Mouse (Mus musculus) liver, adult 2 months (tissue): Measurements from ENCODE around the gene Trim21. TPM values are rescaled to one million over a fixed set of nuclear protein-coding genes. Genes with fewer than 3 reads are reported as not detected.

Experiments used
- DNase-seq: peaks from one replicate; pipeline ENCODE4 v3.0.0-alpha.2; 2011; ENCODE audit warnings: low read depth, low spot score; ENCODE audit errors: extremely low read depth
- H3K27ac ChIP-seq: fragments of 200-500 bp; replicated peaks from 2 replicates; pipeline ENCODE4 v1.5.1; 2012; ENCODE audit warnings: low read depth, mild to moderate bottlenecking, control low read depth, inconsistent platforms, low read length; ENCODE audit not compliant: insufficient read depth
- H3K27me3 ChIP-seq: fragments of 200-500 bp; 2 replicates; pipeline ENCODE4 v1.6.1; 2012; ENCODE audit warnings: mild to moderate bottlenecking, moderate library complexity, low read length, inconsistent platforms; ENCODE audit not compliant: control insufficient read depth, insufficient read depth
- H3K36me3 ChIP-seq: fragments of 200-500 bp; 2 replicates; pipeline ENCODE4 v1.6.1; 2012; ENCODE audit warnings: low read length, inconsistent platforms; ENCODE audit not compliant: control insufficient read depth, insufficient read depth
- H3K4me1 ChIP-seq: fragments of 200-500 bp; 2 replicates; pipeline ENCODE4 v1.6.1; 2011; ENCODE audit warnings: low read length; ENCODE audit not compliant: control insufficient read depth, insufficient read depth
- H3K4me3 ChIP-seq: fragments of 200-500 bp; 2 replicates; pipeline ENCODE4 v1.5.1; 2011; ENCODE audit warnings: low read depth, mild to moderate bottlenecking, control low read depth, low read length, moderate library complexity; ENCODE audit not compliant: insufficient read depth
- H3K79me2 ChIP-seq: fragments of 200-500 bp; 2 replicates; pipeline ENCODE4 v1.6.1; 2012; ENCODE audit warnings: inconsistent platforms, mild to moderate bottlenecking, low read length, moderate library complexity; ENCODE audit not compliant: control insufficient read depth, insufficient read depth
- H3K9ac ChIP-seq: fragments of 200-500 bp; 2 replicates; pipeline ENCODE4 v1.6.1; 2012; ENCODE audit warnings: low read depth, mild to moderate bottlenecking, control low read depth, inconsistent platforms, low read length
- CTCF ChIP-seq: fragments of 200-500 bp; IDR thresholded peaks from 2 replicates; pipeline ENCODE4 v1.5.1; 2011; ENCODE audit warnings: low read depth, low read length, control low read depth
- POLR2A ChIP-seq: fragments of 200-500 bp; IDR thresholded peaks from 2 replicates; pipeline ENCODE4 v1.6.1; 2011; ENCODE audit warnings: low read length, control low read depth; ENCODE audit not compliant: insufficient read depth; ENCODE audit errors: extremely low read depth
- WGBS: fragments of 180-500 bp; shearing (Covaris S2); methylation state at CpG from one replicate; pipeline ENCODE4 v1.1.7; 2018; 5-methylcytosine and 5-hydroxymethylcytosine counted together
- polyA plus RNA-seq: library from polyadenylated mRNA; depleted of rRNA; stranded (reverse); fragments of >200 nt; gene quantifications from 2 replicates; pipeline ENCODE4 v1.2.3, GENCODE M21; 2012; rRNA removed
- total RNA-seq: library from RNA; depleted of rRNA; stranded (reverse); fragments of >200 nt; gene quantifications from 2 replicates; pipeline ENCODE4 v1.2.3, GENCODE M21; 2014; rRNA removed

Trim21 gene
- total and polyA plus RNA-seq, 2 experiments = 3.0 to 10.1 TPM

GRCm38 (mm10) chr7:102511927-102512326 is 53.4 kb downstream of the Trim21 start:
- Histone ChIP-seq H3K4me1 (0 out of 2 replicates have a peak, but pooled peaks cover 1% of the 10 kb centered on the region), H3K27ac (no peak overlapping the region), H3K9ac (no peak overlapping the region), H3K27me3 (no peaks in the 10 kb centered on the region), H3K4me3 (no peak overlapping the region), H3K79me2 (no peaks in the 10 kb centered on the region), H3K36me3 (no peaks in the 10 kb centered on the region)
- DNase-seq = no peak
- TF ChIP-seq POLR2A = no peak
- TF ChIP-seq CTCF = no peak
- WGBS = 92% methylated on average over 10 of the region's 10 CpGs

GRCm38 (mm10) chr7:102509726-102510125 is 55.6 kb downstream of the Trim21 start:
- DNase-seq = no peak
- 0 out of 2 replicates have a peak, but pooled peaks cover 1% of the 10 kb centered on the region for H3K4me1 ChIP-seq
- no peak overlapping the region for H3K9ac ChIP-seq
- H3K27ac ChIP-seq = no peak overlapping the region
- WGBS = 87% methylated on average over 7 of the region's 7 CpGs
- no peak overlapping the region for H3K4me3 ChIP-seq
- no peaks in the 10 kb centered on the region for H3K36me3 ChIP-seq
- H3K27me3 ChIP-seq = no peaks in the 10 kb centered on the region
- TF ChIP-seq CTCF (no peak), POLR2A (no peak)
- H3K79me2 ChIP-seq = no peaks in the 10 kb centered on the region

- no peak overlapping the region for H3K4me3 ChIP-seq
- H3K79me2 ChIP-seq = no peaks in the 10 kb centered on the region
- no peak overlapping the region for H3K9ac ChIP-seq
- TF ChIP-seq CTCF (no peak), POLR2A (no peak)
- no peaks in the 10 kb centered on the region for H3K36me3 ChIP-seq
- no peak for DNase-seq
- 84% methylated on average over 6 of the region's 6 CpGs for WGBS
- 0 out of 2 replicates have a peak, but pooled peaks cover 1% of the 10 kb centered on the region for H3K4me1 ChIP-seq
- H3K27me3 ChIP-seq = no peaks in the 10 kb centered on the region
- no peak overlapping the region for H3K27ac ChIP-seq
These were observed 56.6 kb downstream of the Trim21 start for GRCm38 (mm10) chr7:102508666-102509065.

GRCm38 (mm10) chr7:102508066-102508465 is 57.2 kb downstream of the Trim21 start:
- Histone ChIP-seq H3K4me1 (no peaks in the 10 kb centered on the region), H3K4me3 (no peak overlapping the region), H3K9ac (no peak overlapping the region), H3K27me3 (no peaks in the 10 kb centered on the region), H3K36me3 (no peaks in the 10 kb centered on the region), H3K27ac (no peak overlapping the region), H3K79me2 (no peaks in the 10 kb centered on the region)
- TF ChIP-seq POLR2A (no peak), CTCF (no peak)
- WGBS = 89% methylated on average over 9 of the region's 9 CpGs
- no peak for DNase-seq

Other genes starting within 250 kb of the Trim21 start
- gene Rrm1, start 123.8 kb downstream of the Trim21 start, total RNA-seq = 7.9 and 10.4 TPM in 2 replicates
- 2.2 and 2.3 TPM in 2 replicates for gene Rrm1, start 123.8 kb downstream of the Trim21 start, polyA plus RNA-seq
- not detected in 2 replicates for gene Olfr543, start 83.8 kb downstream of the Trim21 start, total RNA-seq
- gene Olfr543, start 83.8 kb downstream of the Trim21 start, polyA plus RNA-seq = not detected in 2 replicates
- gene Olfr544, start 77.2 kb downstream of the Trim21 start, total RNA-seq = not detected in 2 replicates
- not detected in 2 replicates for gene Olfr544, start 77.2 kb downstream of the Trim21 start, polyA plus RNA-seq
- gene Olfr545, start 65.9 kb downstream of the Trim21 start, total RNA-seq = not detected in 2 replicates
- gene Olfr545, start 65.9 kb downstream of the Trim21 start, polyA plus RNA-seq = not detected in 2 replicates
- gene Olfr547, start 30.7 kb downstream of the Trim21 start, total RNA-seq = not detected in 2 replicates
- gene Olfr547, start 30.7 kb downstream of the Trim21 start, polyA plus RNA-seq = not detected in 2 replicates
- not detected in 2 replicates for gene Olfr548-ps1, start 24.6 kb downstream of the Trim21 start, total RNA-seq
- not detected in 2 replicates for gene Olfr548-ps1, start 24.6 kb downstream of the Trim21 start, polyA plus RNA-seq
- gene Olfr549, start 15.6 kb downstream of the Trim21 start, total RNA-seq = not detected in 2 replicates
- gene Olfr549, start 15.6 kb downstream of the Trim21 start, polyA plus RNA-seq = not detected in 2 replicates
- gene Olfr550, start 6.0 kb upstream of the Trim21 start, total RNA-seq = not detected in 2 replicates
- not detected in 2 replicates for gene Olfr550, start 6.0 kb upstream of the Trim21 start, polyA plus RNA-seq
- not detected in 2 replicates for gene Olfr551, start 26.4 kb upstream of the Trim21 start, total RNA-seq
- gene Olfr551, start 26.4 kb upstream of the Trim21 start, polyA plus RNA-seq = not detected in 2 replicates
- gene Olfr552, start 32.3 kb upstream of the Trim21 start, total RNA-seq = not detected in 2 replicates
- gene Olfr552, start 32.3 kb upstream of the Trim21 start, polyA plus RNA-seq = not detected in 2 replicates
- not detected in 2 replicates for gene Olfr553, start 52.7 kb upstream of the Trim21 start, total RNA-seq
- not detected in 2 replicates for gene Olfr553, start 52.7 kb upstream of the Trim21 start, polyA plus RNA-seq
- not detected in 2 replicates for gene Olfr554, start 72.9 kb upstream of the Trim21 start, total RNA-seq
- not detected in 2 replicates for gene Olfr554, start 72.9 kb upstream of the Trim21 start, polyA plus RNA-seq
- not detected in 2 replicates for gene Olfr555, start 93.3 kb upstream of the Trim21 start, total RNA-seq
- not detected in 2 replicates for gene Olfr555, start 93.3 kb upstream of the Trim21 start, polyA plus RNA-seq
- not detected in 2 replicates for gene Olfr556, start 99.4 kb upstream of the Trim21 start, total RNA-seq
- not detected in 2 replicates for gene Olfr556, start 99.4 kb upstream of the Trim21 start, polyA plus RNA-seq
- 2.3 and 3.0 TPM in 2 replicates for gene Trim68, start 121.8 kb upstream of the Trim21 start, total RNA-seq
- gene Trim68, start 121.8 kb upstream of the Trim21 start, polyA plus RNA-seq = 2.7 and 4.7 TPM in 2 replicates
- not detected in 2 replicates for gene Olfr557, start 130.4 kb upstream of the Trim21 start, total RNA-seq
- not detected in 2 replicates for gene Olfr557, start 130.4 kb upstream of the Trim21 start, polyA plus RNA-seq
- 0.07 TPM in 1 of 2 replicates, not detected in the other for gene Olfr558, start 136.7 kb upstream of the Trim21 start, total RNA-seq
- gene Olfr558, start 136.7 kb upstream of the Trim21 start, polyA plus RNA-seq = 0.02 TPM in 2 replicates
- gene Olfr33, start 153.6 kb upstream of the Trim21 start, total RNA-seq = not detected in 2 replicates
- gene Olfr33, start 153.6 kb upstream of the Trim21 start, polyA plus RNA-seq = not detected in 2 replicates
- not detected in 2 replicates for gene Olfr559, start 162.0 kb upstream of the Trim21 start, total RNA-seq
- gene Olfr559, start 162.0 kb upstream of the Trim21 start, polyA plus RNA-seq = not detected in 2 replicates
- not detected in 2 replicates for gene Olfr560, start 193.9 kb upstream of the Trim21 start, total RNA-seq
- gene Olfr560, start 193.9 kb upstream of the Trim21 start, polyA plus RNA-seq = not detected in 2 replicates
- gene Olfr78, start 194.0 kb upstream of the Trim21 start, total RNA-seq = 0.09 TPM in 1 of 2 replicates, not detected in the other
- not detected in 2 replicates for gene Olfr78, start 194.0 kb upstream of the Trim21 start, polyA plus RNA-seq
- gene Olfr561, start 205.7 kb upstream of the Trim21 start, total RNA-seq = not detected in 2 replicates
- not detected in 2 replicates for gene Olfr561, start 205.7 kb upstream of the Trim21 start, polyA plus RNA-seq
- gene Olfr564, start 238.0 kb upstream of the Trim21 start, total RNA-seq = not detected in 2 replicates
- not detected in 2 replicates for gene Olfr564, start 238.0 kb upstream of the Trim21 start, polyA plus RNA-seq